Mouse (Mus musculus) lung, postnatal 0 days (tissue): ENCODE results near the gene Gng2.

ENCODE experiments used
- CTCF ChIP-seq: IDR thresholded peaks from 2 replicates; pipeline ENCODE4 v1.5.1; 2016; ENCODE audit warnings: antibody characterized with exemption, mild to moderate bottlenecking
- EP300 ChIP-seq: IDR thresholded peaks from 2 replicates; pipeline ENCODE4 v1.6.1; 2016; ENCODE audit warnings: antibody characterized with exemption, mild to moderate bottlenecking, control low read depth

- TF ChIP-seq EP300 (no peak), CTCF (no peak)
These were observed 8.6 kb upstream of the Gng2 start for GRCm38 (mm10) chr14:19985912-19986613.
